Mouse (Mus musculus): ENCODE measurements around the gene Nt5e.

The Nt5e gene

GRCm38 (mm10) chr9:88379057-88379456 is 52.1 kb downstream of the Nt5e start:
- DNase-seq (ENCODE audit: inconsistent age in 2 of 2, low spot score in 1 of 2), result no peak

DNA sequence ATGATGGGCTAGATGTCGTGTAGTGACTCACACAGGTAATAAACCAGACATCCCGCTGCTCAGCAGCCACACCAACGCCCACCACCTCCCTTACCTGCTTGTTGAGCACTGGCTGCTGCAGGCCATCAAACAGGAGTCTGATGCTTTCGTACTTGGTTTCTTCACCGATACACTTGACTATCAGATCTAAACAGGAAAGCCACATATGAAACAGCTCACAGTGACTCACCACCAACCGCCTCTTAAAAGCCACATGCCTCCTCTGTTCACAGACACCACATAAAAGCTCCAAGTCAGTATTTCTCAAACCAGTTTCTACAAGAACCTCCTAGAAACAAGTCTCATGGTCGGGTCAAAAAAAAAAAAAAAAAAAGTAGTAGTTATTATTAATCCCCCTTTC is 53.1 kb downstream of the Nt5e start:
- DNase-seq (ENCODE audit: inconsistent age in 2 of 2, low spot score in 1 of 2), result no peak

DNA sequence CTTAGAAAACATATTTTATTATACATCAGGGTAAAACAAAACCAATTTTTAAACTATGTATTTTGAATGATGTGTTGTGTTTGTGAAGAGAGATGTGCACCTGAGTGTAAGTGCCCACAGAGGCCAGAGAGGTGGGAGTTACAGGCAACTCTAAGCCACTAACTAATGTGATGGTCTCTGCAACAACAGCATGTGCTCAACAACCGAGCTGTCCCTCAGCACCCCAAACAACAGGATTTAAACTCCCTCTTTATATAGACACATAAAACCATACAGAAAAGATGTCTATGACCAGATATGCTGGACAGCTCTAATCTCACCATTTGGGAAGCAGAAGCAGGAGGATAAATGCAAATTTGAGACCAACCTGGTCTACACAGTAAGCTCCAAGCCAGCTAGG is 53.5 kb downstream of the Nt5e start:
- DNase-seq (ENCODE audit: inconsistent age in 2 of 2, low spot score in 1 of 2), result no peak

DNA sequence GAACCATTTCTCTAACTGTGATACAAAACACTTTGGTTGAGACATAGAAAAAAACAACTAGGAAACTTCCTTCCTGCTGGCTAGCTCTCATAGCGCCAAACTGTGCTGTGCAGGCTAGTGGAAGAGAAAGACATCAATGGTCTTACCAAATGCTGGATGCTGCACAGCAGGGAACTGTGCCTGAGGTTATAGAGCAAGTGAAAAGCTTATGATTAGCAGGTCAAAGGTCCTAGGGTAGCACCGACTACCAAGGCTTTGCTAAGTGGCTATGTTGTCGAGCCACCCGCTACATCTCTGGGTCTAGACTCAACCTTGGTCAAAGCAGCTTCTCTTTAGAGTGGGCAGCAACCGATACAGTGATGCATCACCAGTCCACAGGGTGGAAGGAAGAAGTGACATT is 61.8 kb downstream of the Nt5e start:
- no peak for DNase-seq (ENCODE audit: inconsistent age in 2 of 2, low spot score in 1 of 2)

DNA sequence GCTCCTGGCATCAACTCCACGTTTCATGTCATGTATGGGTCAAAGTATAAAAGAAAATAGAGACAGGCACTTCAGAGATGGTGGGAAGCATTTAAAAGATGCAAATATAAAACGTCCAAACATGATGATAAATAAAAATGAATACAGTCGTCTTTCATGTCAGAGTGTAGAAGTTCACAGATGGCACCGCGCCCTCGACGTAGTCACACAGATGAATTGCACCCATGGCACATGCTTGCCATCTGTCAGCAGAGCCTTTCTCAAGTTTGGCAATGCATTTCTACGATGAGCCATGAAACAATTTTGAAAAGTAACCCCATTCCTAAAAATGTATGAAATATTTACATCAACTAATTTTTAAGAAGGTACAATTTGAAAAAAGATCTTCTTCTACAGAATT is 67.9 kb downstream of the Nt5e start:
- no peak for DNase-seq (ENCODE audit: inconsistent age in 2 of 2, low spot score in 1 of 2)

DNA sequence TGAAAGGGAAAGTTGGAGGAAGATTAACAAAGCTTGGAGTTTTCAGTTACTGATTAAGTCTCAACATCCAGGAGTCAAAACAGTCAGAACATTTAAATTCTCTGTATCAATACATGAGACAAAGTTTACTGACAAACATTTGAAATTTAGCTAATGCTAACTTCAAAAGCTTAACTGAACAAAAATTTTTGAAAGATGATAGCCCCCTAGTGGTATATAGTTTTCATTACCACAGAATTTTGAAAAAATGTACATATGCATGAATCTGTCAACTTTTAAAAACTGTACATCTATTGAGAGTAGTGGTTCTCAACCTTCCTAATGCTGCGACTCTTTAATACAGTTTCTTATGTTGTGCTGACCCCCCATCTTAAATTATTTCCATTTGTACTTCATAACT is 71.5 kb downstream of the Nt5e start:
- DNase-seq (ENCODE audit: inconsistent age in 2 of 2, low spot score in 1 of 2), result no peak

DNA sequence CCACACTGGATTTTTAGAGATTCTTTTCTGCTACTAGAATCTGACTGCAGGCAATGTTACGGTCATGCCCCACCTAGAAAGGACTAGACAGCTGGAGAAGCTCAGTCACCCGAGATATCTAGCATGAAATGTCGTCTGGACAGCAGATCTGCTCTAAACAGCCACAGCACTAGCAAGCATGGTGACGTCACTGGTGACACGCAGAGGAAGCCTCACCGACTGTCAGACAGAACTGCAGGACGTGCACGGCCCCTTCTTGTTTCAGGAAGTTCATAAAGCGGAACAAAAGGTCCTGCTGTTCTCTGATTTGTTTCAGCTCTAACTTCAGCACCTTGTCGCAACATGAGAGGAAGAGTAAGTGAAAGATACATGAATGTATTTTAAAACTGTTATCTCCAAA is 77.1 kb downstream of the Nt5e start:
- DNase-seq (ENCODE audit: inconsistent age in 2 of 2, low spot score in 1 of 2), result peak in 1 of 2 experiments; percentile 7

DNA sequence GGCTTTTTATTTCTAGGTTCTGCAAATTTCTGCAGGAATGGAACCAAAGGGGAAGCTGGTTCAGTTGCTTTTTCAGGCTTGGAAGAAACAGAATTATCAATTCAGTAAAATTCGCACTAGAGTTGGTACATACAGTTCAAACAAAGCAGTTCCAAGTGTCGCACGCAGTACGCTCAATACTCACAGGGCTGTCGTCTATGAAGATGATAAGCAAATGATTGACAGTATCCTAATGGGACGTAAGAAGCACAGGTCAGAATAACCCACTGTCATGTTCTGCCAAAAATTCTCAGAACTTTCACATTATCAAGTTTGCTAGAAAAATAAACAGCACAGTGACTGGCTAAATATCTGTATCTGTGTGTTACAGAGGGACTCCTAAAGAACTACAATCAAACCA is 77.5 kb downstream of the Nt5e start:
- no peak for DNase-seq (ENCODE audit: inconsistent age in 2 of 2, low spot score in 1 of 2)

GRCm38 (mm10) chr9:88409978-88410377 is 83.0 kb downstream of the Nt5e start:
- no peak for DNase-seq (ENCODE audit: inconsistent age in 2 of 2, low spot score in 1 of 2)

- DNase-seq (ENCODE audit: inconsistent age in 2 of 2, low spot score in 1 of 2), result no peak
These were observed 89.8 kb downstream of the Nt5e start for GRCm38 (mm10) chr9:88416752-88417151.
